Mouse (Mus musculus): ENCODE results near the gene Faf1. TPM values are rescaled to one million over a fixed set of nuclear protein-coding genes. Genes with fewer than 3 reads are reported as not detected.
"Not testable (repeated sequence)": the region's sequence is repeated elsewhere in the genome, so short reads cannot be mapped to it uniquely, and the experiment has no call there.

Faf1 gene
- polyA plus RNA-seq, 2 experiments = 7.3 to 16.6 TPM

DNA sequence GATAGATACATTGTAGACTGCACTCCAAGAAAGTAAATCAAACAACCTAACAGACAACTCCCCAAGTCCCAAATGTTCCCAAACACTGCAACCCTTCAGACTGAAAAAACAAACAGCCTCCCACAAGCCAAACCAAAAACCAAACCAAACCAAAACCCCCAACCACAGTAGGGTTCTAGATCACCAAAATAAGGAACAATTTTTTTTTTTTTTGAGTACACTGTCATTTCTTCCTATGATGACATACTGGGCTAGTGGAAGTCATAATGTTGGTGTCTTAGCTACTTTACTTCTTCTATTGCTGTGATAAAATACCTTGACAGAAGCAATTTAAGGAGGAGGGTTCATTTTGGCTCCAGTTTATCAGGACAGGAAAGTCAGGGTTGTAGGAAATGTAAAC is 16.3 kb downstream of the Faf1 start:
- Histone ChIP-seq H3K27ac (no peak overlapping the region), H3K27me3 (ENCODE audit: control insufficient read depth, insufficient read depth, low read length) (no peaks in the 10 kb centered on the region), H3K36me3 (replicated peaks; ENCODE audit: control insufficient read depth, insufficient read depth, low read depth) (no peaks in the 10 kb centered on the region; the same call in 1 of the 2 replicates), H3K4me3 (ENCODE audit: insufficient read depth in 1 of 2, low read depth in 2 of 2, low read length in 2 of 2) (no peak overlapping the region), H3K9me3 (ENCODE audit: control insufficient read depth, low read length) (peaks cover 3% of the 10 kb centered on the region; the same call in 1 of the 2 replicates), H3K9ac (replicated peaks) (no peak overlapping the region), H3K4me2 (ENCODE audit: low read depth) (no peak overlapping the region), H3K4me1 (replicated peaks; ENCODE audit: control insufficient read depth in 2 of 2, insufficient read depth in 2 of 2, low read length in 1 of 2) (no peaks in the 10 kb centered on the region)
- no peak for TF ChIP-seq CTCF (IDR thresholded peaks at IDR 0.05; ENCODE audit: low read depth)
- no peak for TF ChIP-seq EP300 (IDR thresholded peaks at IDR 0.05; ENCODE audit: low read depth)
- DNase-seq (ENCODE audit: low read depth in 3 of 3, low spot score in 3 of 3) (no peak), ATAC-seq (ENCODE audit: insufficient read depth) (no peak)

DNA sequence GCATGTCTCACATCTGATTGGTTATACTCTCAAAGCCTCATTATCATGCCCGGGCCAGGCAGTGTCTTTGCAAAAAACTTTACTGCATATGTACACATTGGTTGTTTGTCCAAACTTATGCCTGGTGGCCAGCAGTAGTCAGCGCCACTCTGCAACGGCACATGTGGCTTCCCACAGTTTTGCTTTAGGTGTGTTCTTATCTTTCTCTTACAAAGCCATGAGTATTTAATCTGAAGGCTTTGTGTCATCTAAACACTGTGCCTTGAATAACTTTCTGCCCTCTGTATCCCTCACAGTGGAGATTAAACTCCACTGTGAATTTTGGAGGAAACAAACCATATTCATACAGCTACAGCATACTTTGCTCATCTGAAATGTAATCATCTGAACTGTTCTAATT is 24.3 kb downstream of the Faf1 start:
- H3K9me3 ChIP-seq (ENCODE audit: control insufficient read depth, low read length); H3K36me3 ChIP-seq (replicated peaks; ENCODE audit: control insufficient read depth, insufficient read depth, low read depth); H3K9ac ChIP-seq (replicated peaks); H3K27me3 ChIP-seq (ENCODE audit: control insufficient read depth, insufficient read depth, low read length); H3K4me1 ChIP-seq (replicated peaks; ENCODE audit: control insufficient read depth in 2 of 2, insufficient read depth in 2 of 2, low read length in 1 of 2); H3K27ac ChIP-seq; DNase-seq (ENCODE audit: low read depth in 3 of 3, low spot score in 3 of 3); H3K4me3 ChIP-seq (ENCODE audit: insufficient read depth in 1 of 2, low read depth in 2 of 2, low read length in 2 of 2); H3K4me2 ChIP-seq (ENCODE audit: low read depth): not testable (repeated sequence)
- ATAC-seq (ENCODE audit: insufficient read depth) = peak; percentile 57; the same call in 1 of the 2 replicates
- 32% methylated on average over 3 of the region's 3 CpGs for WGBS (ENCODE audit: insufficient replicate concordance)

GRCm38 (mm10) chr4:109703568-109703967 is 27.2 kb downstream of the Faf1 start:
- ATAC-seq (ENCODE audit: insufficient read depth) = no peak
- no peak overlapping the region for H3K4me2 ChIP-seq (ENCODE audit: low read depth)
- no peak overlapping the region for H3K9ac ChIP-seq (replicated peaks)
- no peaks in the 10 kb centered on the region for H3K9me3 ChIP-seq (ENCODE audit: control insufficient read depth, low read length)
- H3K4me1 ChIP-seq (replicated peaks; ENCODE audit: control insufficient read depth in 2 of 2, insufficient read depth in 2 of 2, low read length in 1 of 2) = peaks cover 2 to 7% of the 10 kb centered on the region in 2 experiments; a peak in 1 of 4 replicates
- H3K27ac ChIP-seq = no peak overlapping the region
- no peaks in the 10 kb centered on the region for H3K27me3 ChIP-seq (ENCODE audit: control insufficient read depth, insufficient read depth, low read length)
- no peak for TF ChIP-seq EP300 (IDR thresholded peaks at IDR 0.05; ENCODE audit: low read depth)
- peak; percentile 55; the same call in 1 of the 2 replicates for TF ChIP-seq CTCF (IDR thresholded peaks at IDR 0.05; ENCODE audit: low read depth)
- H3K4me3 ChIP-seq (ENCODE audit: insufficient read depth in 1 of 2, low read depth in 2 of 2, low read length in 2 of 2) = no peak overlapping the region
- H3K36me3 ChIP-seq (replicated peaks; ENCODE audit: control insufficient read depth, insufficient read depth, low read depth) = no peaks in the 10 kb centered on the region
- peak; percentile 26 to 42 (median 42) for DNase-seq (ENCODE audit: low read depth in 3 of 3, low spot score in 3 of 3)

DNA sequence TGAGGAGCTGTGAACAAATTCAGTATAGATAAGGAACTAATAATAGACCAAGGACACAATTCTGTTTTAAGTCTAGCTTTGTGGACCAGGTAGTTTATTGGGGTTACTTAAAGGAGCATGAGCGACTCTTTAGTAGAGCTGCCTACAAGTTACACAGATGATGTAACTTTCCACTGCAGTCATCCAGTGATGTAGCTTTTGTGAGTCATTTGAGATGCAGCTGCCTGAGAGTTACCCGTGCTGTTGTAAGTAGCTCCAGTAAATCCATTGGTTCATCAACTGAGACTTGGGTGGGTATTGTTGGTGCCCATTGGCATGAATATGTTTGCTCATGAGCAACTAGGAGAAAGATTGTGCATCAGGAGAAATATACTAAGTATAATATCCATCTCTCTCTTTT is 29.0 kb downstream of the Faf1 start:
- no peaks in the 10 kb centered on the region for H3K36me3 ChIP-seq (replicated peaks; ENCODE audit: control insufficient read depth, insufficient read depth, low read depth)
- H3K4me2 ChIP-seq (ENCODE audit: low read depth) = no peak overlapping the region
- H3K27ac ChIP-seq = no peak overlapping the region
- no peaks in the 10 kb centered on the region for H3K27me3 ChIP-seq (ENCODE audit: control insufficient read depth, insufficient read depth, low read length)
- DNase-seq (ENCODE audit: low read depth in 3 of 3, low spot score in 3 of 3) (no peak), ATAC-seq (ENCODE audit: insufficient read depth) (no peak)
- no peak for TF ChIP-seq CTCF (IDR thresholded peaks at IDR 0.05; ENCODE audit: low read depth)
- WGBS (ENCODE audit: insufficient replicate concordance) = 75% methylated on average over 2 of the region's 2 CpGs
- no peak overlapping the region for H3K4me3 ChIP-seq (ENCODE audit: insufficient read depth in 1 of 2, low read depth in 2 of 2, low read length in 2 of 2)
- H3K9ac ChIP-seq (replicated peaks) = no peak overlapping the region
- H3K4me1 ChIP-seq (replicated peaks; ENCODE audit: control insufficient read depth in 2 of 2, insufficient read depth in 2 of 2, low read length in 1 of 2) = peaks cover 2 to 7% of the 10 kb centered on the region in 2 experiments; a peak in 1 of 4 replicates
- no peaks in the 10 kb centered on the region for H3K9me3 ChIP-seq (ENCODE audit: control insufficient read depth, low read length)

DNA sequence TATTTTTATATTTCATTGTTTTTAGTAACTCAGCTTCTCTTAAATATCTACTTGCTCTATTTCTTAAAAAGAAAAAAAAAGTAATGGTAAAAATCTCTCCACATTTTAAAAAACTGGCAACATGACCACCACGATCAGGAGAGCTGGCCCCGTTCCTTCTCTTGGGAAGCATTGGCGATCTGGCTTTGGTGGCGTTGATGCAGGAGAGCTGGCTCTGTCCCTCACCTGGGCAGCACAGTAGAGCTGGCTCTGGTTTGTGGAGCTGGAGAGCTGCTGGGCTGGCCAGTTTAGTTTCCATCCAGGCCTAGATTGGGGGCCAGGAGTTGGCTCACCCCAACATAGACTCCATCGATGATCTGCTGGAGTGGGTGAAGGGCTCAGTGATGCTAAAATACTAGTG is 42.9 kb downstream of the Faf1 start:
- Histone ChIP-seq H3K4me3 (ENCODE audit: insufficient read depth in 1 of 2, low read depth in 2 of 2, low read length in 2 of 2) (no peak overlapping the region), H3K27me3 (ENCODE audit: control insufficient read depth, insufficient read depth, low read length) (no peaks in the 10 kb centered on the region), H3K36me3 (replicated peaks; ENCODE audit: control insufficient read depth, insufficient read depth, low read depth) (no peaks in the 10 kb centered on the region; the same call in 1 of the 2 replicates), H3K9me3 (ENCODE audit: control insufficient read depth, low read length) (no peaks in the 10 kb centered on the region), H3K27ac (no peak overlapping the region), H3K9ac (replicated peaks) (no peak overlapping the region), H3K4me2 (ENCODE audit: low read depth) (no peak overlapping the region), H3K4me1 (replicated peaks; ENCODE audit: control insufficient read depth in 2 of 2, insufficient read depth in 2 of 2, low read length in 1 of 2) (no peaks in the 10 kb centered on the region)
- DNase-seq (ENCODE audit: low read depth in 3 of 3, low spot score in 3 of 3) (no peak), ATAC-seq (ENCODE audit: insufficient read depth) (no peak)
- WGBS (ENCODE audit: insufficient replicate concordance) = 85% methylated on average over 5 of the region's 5 CpGs
- TF ChIP-seq CTCF (IDR thresholded peaks at IDR 0.05; ENCODE audit: low read depth) (no peak), EP300 (IDR thresholded peaks at IDR 0.05; ENCODE audit: low read depth) (no peak)

DNA sequence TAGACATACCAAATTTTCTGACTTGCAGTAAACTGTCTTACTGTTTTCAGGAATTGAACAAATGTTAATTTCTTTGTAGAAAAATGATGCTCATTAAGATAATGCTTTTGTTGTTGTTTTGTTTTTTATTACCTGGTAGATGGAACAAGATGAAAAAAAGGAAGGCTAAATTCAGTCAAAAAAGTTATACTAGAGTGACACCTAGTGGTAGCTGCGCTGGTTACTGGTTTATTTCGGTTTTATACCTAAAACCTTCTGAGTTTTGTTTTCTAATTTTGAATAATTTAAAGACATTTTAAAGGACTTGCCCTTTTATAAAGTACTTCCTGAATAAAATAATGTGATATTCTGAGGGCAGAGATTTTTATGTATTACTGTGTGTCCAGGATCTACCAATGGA is 52.9 kb downstream of the Faf1 start:
- DNase-seq (ENCODE audit: low read depth in 3 of 3, low spot score in 3 of 3) = peak; percentile 17 to 28 (median 27)
- 8% methylated on average over 2 of the region's 2 CpGs for WGBS (ENCODE audit: insufficient replicate concordance)
- no peak; the same call in 1 of the 2 replicates for TF ChIP-seq EP300 (IDR thresholded peaks at IDR 0.05; ENCODE audit: low read depth)
- peak; percentile 51; the same call in 1 of the 2 replicates for TF ChIP-seq CTCF (IDR thresholded peaks at IDR 0.05; ENCODE audit: low read depth)

More for the DNA sequence above, 52.9 kb downstream of the Faf1 start:
- ATAC-seq (ENCODE audit: insufficient read depth) = no peak
- Histone ChIP-seq H3K9me3 (ENCODE audit: control insufficient read depth, low read length) (no peaks in the 10 kb centered on the region), H3K27ac (no peak overlapping the region), H3K36me3 (replicated peaks; ENCODE audit: control insufficient read depth, insufficient read depth, low read depth) (no peaks in the 10 kb centered on the region), H3K4me2 (ENCODE audit: low read depth) (no peak overlapping the region), H3K4me1 (replicated peaks; ENCODE audit: control insufficient read depth in 2 of 2, insufficient read depth in 2 of 2, low read length in 1 of 2) (no peaks in the 10 kb centered on the region), H3K4me3 (ENCODE audit: insufficient read depth in 1 of 2, low read depth in 2 of 2, low read length in 2 of 2) (no peak overlapping the region), H3K9ac (replicated peaks) (no peak overlapping the region), H3K27me3 (ENCODE audit: control insufficient read depth, insufficient read depth, low read length) (no peaks in the 10 kb centered on the region)

Measured in liver, embryonic 14.5 days (tissue).